Mouse (Mus musculus): ENCODE measurements at regions not wholly inside any gene's neighbourhood (a gene's known extent, or its start where the extent isn't known, plus 50 kb on each side); places are given as distances from the start of the nearest gene placed in this dataset.

DNA sequence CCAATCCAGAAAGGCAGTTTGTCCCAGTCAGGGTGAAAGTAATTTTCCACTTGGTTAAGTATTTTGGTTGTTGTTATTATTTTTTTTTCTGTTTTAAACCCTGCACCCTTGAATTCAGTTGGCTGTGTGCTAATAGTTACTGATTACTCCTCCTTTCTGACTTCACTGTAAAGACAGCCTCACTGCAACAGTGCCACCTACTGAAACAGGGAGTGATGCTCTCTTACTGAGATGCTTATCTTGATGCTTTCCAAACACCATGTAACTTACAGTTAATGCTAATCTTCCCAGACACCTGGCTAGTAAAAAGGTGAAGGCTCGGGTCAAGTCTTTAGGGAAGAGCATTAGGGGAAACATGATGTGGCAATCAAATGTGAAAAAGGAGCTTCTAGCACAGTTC lies 294.9 kb downstream of the Pax1 start:
- TF ChIP-seq CTCF (IDR thresholded peaks at IDR 0.05; ENCODE audit: low read depth), result no peak
- no peak for TF ChIP-seq EP300 (IDR thresholded peaks at IDR 0.05; ENCODE audit: low read depth)

Measured in heart, postnatal 0 days (tissue).